Mouse (Mus musculus) forelimb bud, embryonic 11.5 days (tissue): Measurements from ENCODE around the gene Ccl8.
A peak's percentile ranks its signal among the peaks of the same experiment; 100 is the strongest.

ENCODE experiments used
- DNase-seq: peaks from one replicate; pipeline ENCODE4 v3.0.0-alpha.2; 2012; ENCODE audit warnings: low read depth, low spot score

Ccl8 gene

GRCm38 (mm10) chr11:82114885-82115284, at the start of gene Ccl8:
Gene Ccl8 (plus strand): TSS chr11:82115185.
- DNase-seq = no peak

GRCm38 (mm10) chr11:82066953-82067571, 47.9 kb upstream of the Ccl8 start:
- no peak for DNase-seq

- DNase-seq = no peak
Observed at GRCm38 (mm10) chr11:82071076-82071475, 43.9 kb upstream of the Ccl8 start.

GRCm38 (mm10) chr11:82072374-82072773, 42.6 kb upstream of the Ccl8 start:
- DNase-seq = no peak

GRCm38 (mm10) chr11:82072984-82073383, 42.0 kb upstream of the Ccl8 start:
- DNase-seq = no peak

GRCm38 (mm10) chr11:82073686-82074085, 41.3 kb upstream of the Ccl8 start:
- no peak for DNase-seq

- DNase-seq = no peak
Observed at GRCm38 (mm10) chr11:82077031-82077430, 38.0 kb upstream of the Ccl8 start.

GRCm38 (mm10) chr11:82078136-82078730, 36.8 kb upstream of the Ccl8 start:
- DNase-seq = no peak

GRCm38 (mm10) chr11:82080865-82081264, 34.1 kb upstream of the Ccl8 start:
- no peak for DNase-seq

GRCm38 (mm10) chr11:82084360-82084759, 30.6 kb upstream of the Ccl8 start:
- DNase-seq = no peak

GRCm38 (mm10) chr11:82099511-82100323, 15.3 kb upstream of the Ccl8 start:
- DNase-seq = no peak

GRCm38 (mm10) chr11:82101087-82101486, 13.9 kb upstream of the Ccl8 start:
- no peak for DNase-seq

GRCm38 (mm10) chr11:82101529-82101928, 13.5 kb upstream of the Ccl8 start, which contains the start of gene Ccl12:
Gene Ccl12 (plus strand): TSS chr11:82101845.
- DNase-seq = no peak

- DNase-seq = no peak
Observed at GRCm38 (mm10) chr11:82109611-82110010, 5.4 kb upstream of the Ccl8 start.

- no peak for DNase-seq
Observed at GRCm38 (mm10) chr11:82110372-82111248, 4.4 kb upstream of the Ccl8 start.

- no peak for DNase-seq
Observed at GRCm38 (mm10) chr11:82116041-82116440, 1.1 kb downstream of the Ccl8 start.

- DNase-seq = no peak
Observed at GRCm38 (mm10) chr11:82132977-82133376, 18.0 kb downstream of the Ccl8 start.

GRCm38 (mm10) chr11:82136196-82136595, 21.2 kb downstream of the Ccl8 start:
- no peak for DNase-seq

GRCm38 (mm10) chr11:82139492-82140094, 24.6 kb downstream of the Ccl8 start:
- DNase-seq = peak; percentile 44

GRCm38 (mm10) chr11:82159126-82159525, 44.1 kb downstream of the Ccl8 start:
- DNase-seq = peak; percentile 55

- DNase-seq = no peak
Observed at GRCm38 (mm10) chr11:82163285-82163684, 48.3 kb downstream of the Ccl8 start.
